Mouse (Mus musculus) heart, adult 2 months (tissue): Measurements from ENCODE around the gene Gm6096.

Experiments used
- CTCF ChIP-seq: fragments of 200-600 bp; IDR thresholded peaks from 2 replicates; pipeline ENCODE4 v1.8.1; 2022; ENCODE audit warnings: antibody characterized with exemption, mild to moderate bottlenecking, moderate library complexity
- EP300 ChIP-seq: fragments of 200-500 bp; IDR thresholded peaks from 2 replicates; pipeline ENCODE4 v1.6.1; 2011; ENCODE audit warnings: low read depth, low read length, control low read depth; ENCODE audit not compliant: insufficient read depth

GRCm38 (mm10) chr7:34238086-34238485, 12.8 kb upstream of the Gm6096 start:
- TF ChIP-seq CTCF (no peak), EP300 (no peak)
